Mouse (Mus musculus): ENCODE results near the gene Ccdc8.

DNA sequence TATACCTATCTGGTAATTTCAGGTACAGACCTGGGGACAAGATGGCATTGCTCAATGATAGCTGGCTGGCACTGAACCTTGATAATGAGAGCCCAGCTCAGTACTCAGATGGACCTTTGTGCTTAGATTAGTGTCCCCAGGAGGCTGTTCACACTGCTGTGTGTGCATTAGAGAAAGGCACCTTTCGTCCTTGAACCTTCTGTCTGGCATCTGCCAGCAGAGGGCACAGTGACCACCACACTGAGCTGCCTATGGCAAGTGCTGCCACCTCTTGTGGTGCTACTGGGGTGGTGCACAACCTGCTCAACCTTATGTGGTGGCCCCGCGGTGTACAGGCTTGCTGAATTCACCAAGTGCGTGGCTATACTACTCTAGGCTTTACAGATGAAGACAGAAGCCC is 14.8 kb downstream of the Ccdc8 start:
- TF ChIP-seq CTCF (IDR thresholded peaks at IDR 0.05; ENCODE audit: control insufficient read depth, insufficient read depth, insufficient read length) (no peak), MYOD1 (IDR thresholded peaks at IDR 0.05; ENCODE audit: control insufficient read depth, insufficient read length, low read depth) (no peak), MYOG (IDR thresholded peaks at IDR 0.05; ENCODE audit: control insufficient read depth, extremely low read depth, insufficient read length) (no peak), MAX (IDR thresholded peaks at IDR 0.05) (no peak), USF1 (IDR thresholded peaks at IDR 0.05; ENCODE audit: low read depth) (no peak), FOSL1 (IDR thresholded peaks at IDR 0.05; ENCODE audit: insufficient read depth, low read length, poor library complexity, severe bottlenecking) (no peak), CEBPB (IDR thresholded peaks at IDR 0.05; ENCODE audit: low read depth) (no peak)
